Mouse (Mus musculus) olfactory bulb, adult 2 months (tissue): ENCODE data around the gene Lgals3bp. TPM values are rescaled to one million over a fixed set of nuclear protein-coding genes. Genes with fewer than 3 reads are reported as not detected.
A peak's percentile ranks its signal among the peaks of the same experiment; 100 is the strongest.

Experiments used
- H3K27ac ChIP-seq: fragments of 200-500 bp; 2 replicates; pipeline ENCODE4 v1.5.1; 2012; ENCODE audit warnings: low read depth, low read length; ENCODE audit not compliant: insufficient read depth
- H3K4me1 ChIP-seq: fragments of 200-500 bp; 2 replicates; pipeline ENCODE4 v1.6.1; 2012; ENCODE audit warnings: low read length; ENCODE audit not compliant: control insufficient read depth, insufficient read depth
- H3K4me3 ChIP-seq: fragments of 200-500 bp; 2 replicates; pipeline ENCODE4 v1.5.1; 2012; ENCODE audit warnings: mild to moderate bottlenecking, low read depth, low read length, moderate library complexity; ENCODE audit not compliant: insufficient read depth
- CTCF ChIP-seq: fragments of 200-500 bp; IDR thresholded peaks from 2 replicates; pipeline ENCODE4 v1.5.1; 2012; ENCODE audit warnings: low read depth, mild to moderate bottlenecking, low read length, moderate library complexity; ENCODE audit not compliant: insufficient read depth
- POLR2A ChIP-seq: fragments of 200-500 bp; IDR thresholded peaks from 2 replicates; pipeline ENCODE4 v1.6.1; 2012; ENCODE audit warnings: mild to moderate bottlenecking, low read depth, low read length, moderate library complexity; ENCODE audit not compliant: insufficient read depth
- WGBS: fragments of 180-500 bp; shearing (Covaris S2); methylation state at CpG from one replicate; pipeline ENCODE4 v1.1.7; 2018; 5-methylcytosine and 5-hydroxymethylcytosine counted together
- polyA plus RNA-seq: library from polyadenylated mRNA; stranded (reverse); fragments of >200 nt; gene quantifications from 2 replicates; pipeline ENCODE4 v1.2.4, GENCODE M21; 2012; ENCODE audit warnings: low replicate concordance; ENCODE audit not compliant: missing spikeins, insufficient read depth, insufficient read length

Lgals3bp gene
- polyA plus RNA-seq, 1 experiment: not detected

- WGBS: 69% methylated on average over 7 of the region's 7 CpGs
- peaks cover 7% of the 10 kb centered on the region for H3K4me1 ChIP-seq
- no peak overlapping the region for H3K4me3 ChIP-seq
- TF ChIP-seq CTCF (no peak), POLR2A (no peak)
- no peak overlapping the region for H3K27ac ChIP-seq
Observed at GRCm38 (mm10) chr11:118372641-118373040, 29.3 kb downstream of the Lgals3bp start.

GRCm38 (mm10) chr11:118371876-118372275 lies 30.0 kb downstream of the Lgals3bp start:
- WGBS: 87% methylated on average over 7 of the region's 7 CpGs
- no peak overlapping the region for H3K4me3 ChIP-seq
- H3K27ac ChIP-seq: no peak overlapping the region
- TF ChIP-seq POLR2A (no peak), CTCF (no peak)
- H3K4me1 ChIP-seq: peaks cover 7% of the 10 kb centered on the region

GRCm38 (mm10) chr11:118369657-118370056 lies 32.2 kb downstream of the Lgals3bp start:
- TF ChIP-seq CTCF: no peak
- no peak for TF ChIP-seq POLR2A
- WGBS: 81% methylated on average over 8 of the region's 8 CpGs
- Histone ChIP-seq H3K27ac (no peak overlapping the region), H3K4me3 (no peak overlapping the region), H3K4me1 (peaks cover 17% of the 10 kb centered on the region)

- no peak overlapping the region for H3K27ac ChIP-seq
- H3K4me3 ChIP-seq: no peak overlapping the region
- TF ChIP-seq POLR2A: no peak
- TF ChIP-seq CTCF: no peak
- peaks cover 16% of the 10 kb centered on the region for H3K4me1 ChIP-seq
- WGBS: 75% methylated on average over 5 of the region's 5 CpGs
Observed at GRCm38 (mm10) chr11:118369251-118369650, 32.6 kb downstream of the Lgals3bp start.

GRCm38 (mm10) chr11:118368330-118368729 lies 33.6 kb downstream of the Lgals3bp start:
- TF ChIP-seq CTCF (no peak), POLR2A (no peak)
- 62% methylated on average over 3 of the region's 3 CpGs for WGBS
- Histone ChIP-seq H3K4me3 (no peak overlapping the region), H3K27ac (no peak overlapping the region), H3K4me1 (peaks cover 20% of the 10 kb centered on the region)

- Histone ChIP-seq H3K4me3 (no peak overlapping the region), H3K27ac (no peak overlapping the region), H3K4me1 (peaks cover 29% of the 10 kb centered on the region)
- TF ChIP-seq POLR2A (no peak), CTCF (no peak)
- WGBS: 83% methylated on average over 8 of the region's 8 CpGs
Observed at GRCm38 (mm10) chr11:118366559-118366958, 35.3 kb downstream of the Lgals3bp start.

GRCm38 (mm10) chr11:118366108-118366507 lies 35.8 kb downstream of the Lgals3bp start:
- WGBS: 84% methylated on average over 3 of the region's 3 CpGs
- Histone ChIP-seq H3K4me3 (no peak overlapping the region), H3K4me1 (peaks cover 29% of the 10 kb centered on the region)

GRCm38 (mm10) chr11:118365171-118365570 lies 36.7 kb downstream of the Lgals3bp start:
- Histone ChIP-seq H3K4me3 (no peak overlapping the region), H3K4me1 (peaks cover 37% of the 10 kb centered on the region), H3K27ac (peak overlapping the region; percentile 71)
- TF ChIP-seq CTCF (no peak), POLR2A (no peak)
- 38% methylated on average over 7 of the region's 7 CpGs for WGBS

More at GRCm38 (mm10) chr11:118366108-118366507, 35.8 kb downstream of the Lgals3bp start:
- H3K27ac ChIP-seq: 0 out of 2 replicates have a peak overlapping the region, but pooled peaks have one; percentile 71
- TF ChIP-seq CTCF (no peak), POLR2A (no peak)

GRCm38 (mm10) chr11:118364021-118364420 lies 37.9 kb downstream of the Lgals3bp start:
- H3K4me3 ChIP-seq: no peak overlapping the region
- TF ChIP-seq POLR2A (no peak), CTCF (no peak)
- 87% methylated on average over 4 of the region's 4 CpGs for WGBS
- no peak overlapping the region for H3K27ac ChIP-seq
- peaks cover 37% of the 10 kb centered on the region for H3K4me1 ChIP-seq

- TF ChIP-seq CTCF (no peak), POLR2A (no peak)
- peak overlapping the region; percentile 21; the same call in 1 of the 2 replicates for H3K27ac ChIP-seq
- no peak overlapping the region for H3K4me3 ChIP-seq
- H3K4me1 ChIP-seq: peaks cover 37% of the 10 kb centered on the region
- 45% methylated on average over 8 of the region's 8 CpGs for WGBS
Observed at GRCm38 (mm10) chr11:118362971-118363518, 38.8 kb downstream of the Lgals3bp start.
